Mouse (Mus musculus) T-helper 2 cell (primary cell): ENCODE measurements around the gene Pradc1.

Experiments used
- in situ Hi-C: fragments of 300-600 bp; cut with MboI, MseI; formaldehyde crosslinking; loops from one replicate; pipeline ENCODE4 v1.15.1; 2025; ENCODE audit warnings: high pct_unique_total_duplicates

Pradc1 gene

GRCm38 (mm10) chr6:85399715-85400114, 52.1 kb downstream of the Pradc1 start:
- in situ Hi-C loops: loop anchor here (25.0 kb wide), 1 partner anchor 237 kb away; no protein-coding TSS in a partner anchor

DNA sequence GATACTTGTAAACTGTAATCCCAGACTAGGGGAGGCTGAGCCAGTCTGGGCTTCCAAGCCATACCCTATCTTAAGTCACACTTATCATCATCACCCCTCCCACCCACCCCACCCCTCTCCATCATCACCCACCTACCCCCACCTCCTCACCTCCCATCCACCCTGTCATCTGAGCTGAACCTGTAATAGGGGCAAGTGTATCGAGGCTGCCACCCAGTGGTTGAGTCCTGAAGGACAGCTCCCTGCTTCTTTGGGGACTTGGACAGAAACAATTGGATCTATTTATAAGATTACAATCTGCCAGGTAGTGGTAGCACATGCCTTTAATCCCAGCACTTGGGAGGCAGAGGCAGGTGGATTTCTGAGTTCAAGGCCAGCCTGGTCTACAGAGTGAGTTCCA, 54.6 kb downstream of the Pradc1 start:
- in situ Hi-C loops: no loop called here
